Mouse (Mus musculus) liver, adult (tissue): ENCODE data around the gene Dact2.

ENCODE experiments used
- GATA4 ChIP-seq: IDR thresholded peaks from 2 replicates; pipeline ENCODE4 v1.6.1; 2014; ENCODE audit warnings: mild to moderate bottlenecking, low read length; ENCODE audit not compliant: insufficient replicate concordance

The Dact2 gene

DNA sequence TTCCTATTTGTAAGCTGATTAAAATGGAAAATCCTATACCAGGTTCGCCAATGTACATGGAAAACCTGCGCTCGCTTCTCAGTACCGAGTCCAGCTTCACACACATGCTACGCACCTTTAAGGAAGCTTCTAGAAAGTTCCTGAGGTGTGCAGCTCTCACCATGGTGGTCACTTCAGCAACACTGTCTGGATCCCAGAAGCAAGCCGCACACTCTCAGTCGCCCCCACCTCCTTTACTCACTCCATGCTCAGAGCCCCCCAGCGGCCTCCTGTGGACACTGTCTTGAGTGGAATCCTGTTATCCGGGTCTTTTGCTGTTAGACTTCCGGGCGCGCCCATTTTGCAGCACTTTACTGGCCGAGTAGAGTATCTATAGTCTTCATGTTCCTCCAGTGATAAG, at the start of gene Dact2:
TSS of gene Dact2 (minus strand) at position 244 of the 400 bp plus-strand sequence.
- TF ChIP-seq GATA4 = no peak

DNA sequence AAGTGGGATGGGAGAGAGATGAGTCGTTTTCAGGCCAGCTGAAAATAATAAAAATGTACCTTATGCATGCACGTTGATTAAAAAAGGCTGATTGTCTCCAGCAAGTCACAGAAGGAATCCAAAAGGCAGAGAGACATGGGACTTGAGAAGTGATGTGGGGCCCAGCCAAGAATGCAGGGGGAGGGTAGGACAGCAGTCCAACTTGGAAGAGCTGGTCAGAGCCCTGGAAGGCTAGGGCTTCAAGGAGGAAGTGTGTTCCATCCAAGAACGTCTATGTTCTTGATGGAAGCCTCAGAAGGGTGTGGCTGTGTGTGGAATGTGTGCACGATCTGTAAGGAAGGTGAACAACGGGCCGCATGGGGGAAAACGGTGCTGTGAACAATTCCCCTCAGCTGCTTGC, 48.4 kb upstream of the Dact2 start:
- TF ChIP-seq GATA4 = no peak

DNA sequence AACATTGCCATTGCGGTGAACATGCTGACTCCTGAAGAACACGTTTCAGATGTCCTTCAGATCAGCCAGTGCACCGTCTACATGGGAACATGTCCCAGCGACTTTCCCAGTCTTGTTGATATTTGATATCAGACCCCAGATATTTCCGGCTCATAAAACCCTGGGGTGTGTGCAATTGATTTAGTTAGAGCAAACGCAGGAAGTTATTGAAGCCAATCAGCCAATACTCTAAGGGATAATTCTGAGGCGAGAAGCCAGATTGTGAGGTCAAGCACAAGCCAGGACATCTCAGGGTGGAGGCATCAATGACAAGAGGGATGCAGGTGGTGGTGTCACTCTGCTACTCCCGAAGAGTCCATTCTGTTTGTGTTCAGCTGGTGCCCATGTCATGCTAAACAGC, 46.3 kb upstream of the Dact2 start:
- no peak for TF ChIP-seq GATA4

DNA sequence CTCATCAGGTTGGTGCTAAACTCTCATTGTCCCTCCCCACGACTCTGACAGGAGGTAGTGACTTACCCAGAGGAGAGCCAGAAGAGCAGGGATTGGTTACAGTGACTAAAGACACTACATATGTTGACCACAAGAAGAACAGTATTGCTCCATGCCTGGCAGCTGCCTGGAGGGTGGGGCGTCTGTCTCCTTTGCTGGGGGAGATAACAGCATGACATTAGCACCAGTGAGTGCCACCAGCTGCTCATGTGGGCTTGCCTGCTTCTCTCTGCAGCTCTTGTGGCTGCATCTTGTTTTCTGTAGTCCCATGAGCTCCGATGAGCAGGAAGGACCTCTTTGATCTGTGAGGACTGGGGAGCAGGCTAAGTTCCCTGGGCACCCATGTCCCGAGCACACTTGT, 45.5 kb upstream of the Dact2 start:
- TF ChIP-seq GATA4 = no peak

DNA sequence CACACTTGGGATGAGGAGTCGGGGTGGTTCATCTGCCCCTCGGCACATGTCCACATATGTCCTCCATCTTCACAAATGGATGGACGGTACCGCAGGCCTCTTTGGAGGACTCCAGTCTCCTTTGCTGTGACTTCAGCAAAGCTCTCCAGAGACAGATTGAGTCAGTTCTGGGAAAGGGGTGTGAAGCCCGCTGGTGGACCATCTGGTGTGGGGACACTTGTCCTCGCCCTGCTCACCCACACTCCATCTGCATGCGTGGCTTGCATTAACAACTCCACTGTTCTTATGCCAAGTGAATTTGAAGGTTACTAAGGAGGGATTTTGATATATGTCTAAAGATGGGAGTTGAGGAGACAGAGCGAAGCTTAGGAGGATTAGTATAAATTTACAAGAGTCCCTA, 43.8 kb upstream of the Dact2 start:
- no peak for TF ChIP-seq GATA4

GRCm38 (mm10) chr17:14246266-14246665, 42.2 kb upstream of the Dact2 start:
- TF ChIP-seq GATA4 = no peak

GRCm38 (mm10) chr17:14244195-14244965, 40.3 kb upstream of the Dact2 start:
- TF ChIP-seq GATA4 = no peak

DNA sequence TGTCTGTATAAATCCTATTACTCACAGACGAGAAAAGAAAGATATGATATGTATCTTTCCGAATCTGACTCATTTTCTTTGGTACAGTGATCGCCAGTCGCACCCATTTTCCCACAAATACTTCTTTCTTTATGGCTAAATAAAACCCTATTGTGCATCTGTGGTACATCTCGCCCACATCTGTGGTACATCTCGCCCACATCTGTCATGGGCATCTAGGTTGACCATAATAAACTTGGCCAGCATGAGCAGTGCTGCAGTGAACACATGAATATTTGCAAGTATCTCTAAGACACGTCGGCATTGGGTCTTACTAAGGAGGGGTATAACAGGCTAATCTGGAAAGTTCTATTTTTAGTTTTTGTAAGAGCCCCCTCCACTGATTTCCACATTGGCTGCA, 38.5 kb upstream of the Dact2 start:
- TF ChIP-seq GATA4 = no peak

DNA sequence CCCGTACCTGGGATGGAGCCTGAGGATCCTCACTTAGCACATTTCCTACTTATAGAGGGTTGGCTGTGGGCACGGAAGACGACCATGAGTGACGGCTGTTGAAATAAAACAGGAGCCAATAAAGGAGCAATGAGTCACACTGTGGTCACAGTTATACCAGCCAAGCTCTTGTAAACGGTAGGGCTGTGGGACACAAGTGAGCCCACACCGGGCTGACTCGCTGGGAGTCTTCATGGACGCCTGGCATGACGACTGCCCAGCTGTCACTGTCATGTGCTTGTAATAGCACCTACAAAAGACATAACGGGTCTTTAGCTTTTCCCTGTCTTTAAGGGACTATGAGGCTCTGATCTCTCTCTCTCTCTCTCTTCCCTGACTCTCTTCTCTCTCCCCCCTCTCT, 35.9 kb upstream of the Dact2 start:
- TF ChIP-seq GATA4 = no peak

DNA sequence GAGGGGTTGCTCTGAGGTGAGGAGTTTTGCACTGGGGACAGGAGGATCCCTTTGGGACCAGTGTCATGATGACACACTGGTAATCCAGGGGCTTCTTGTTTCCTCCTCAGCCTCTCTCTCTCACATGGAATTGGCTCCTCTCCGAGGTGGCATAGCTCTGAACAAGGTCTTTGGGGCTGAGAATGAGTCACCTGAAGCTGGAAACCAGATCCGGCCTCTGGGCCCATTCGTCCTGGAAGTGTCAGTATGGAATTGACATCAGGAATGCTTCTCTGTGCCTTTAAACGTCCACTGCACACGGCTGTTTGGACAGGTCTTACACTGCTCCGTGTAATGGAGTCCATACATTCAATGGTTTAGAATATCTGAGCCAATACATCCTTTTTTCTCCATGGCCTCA, 33.0 kb upstream of the Dact2 start:
- no peak for TF ChIP-seq GATA4

DNA sequence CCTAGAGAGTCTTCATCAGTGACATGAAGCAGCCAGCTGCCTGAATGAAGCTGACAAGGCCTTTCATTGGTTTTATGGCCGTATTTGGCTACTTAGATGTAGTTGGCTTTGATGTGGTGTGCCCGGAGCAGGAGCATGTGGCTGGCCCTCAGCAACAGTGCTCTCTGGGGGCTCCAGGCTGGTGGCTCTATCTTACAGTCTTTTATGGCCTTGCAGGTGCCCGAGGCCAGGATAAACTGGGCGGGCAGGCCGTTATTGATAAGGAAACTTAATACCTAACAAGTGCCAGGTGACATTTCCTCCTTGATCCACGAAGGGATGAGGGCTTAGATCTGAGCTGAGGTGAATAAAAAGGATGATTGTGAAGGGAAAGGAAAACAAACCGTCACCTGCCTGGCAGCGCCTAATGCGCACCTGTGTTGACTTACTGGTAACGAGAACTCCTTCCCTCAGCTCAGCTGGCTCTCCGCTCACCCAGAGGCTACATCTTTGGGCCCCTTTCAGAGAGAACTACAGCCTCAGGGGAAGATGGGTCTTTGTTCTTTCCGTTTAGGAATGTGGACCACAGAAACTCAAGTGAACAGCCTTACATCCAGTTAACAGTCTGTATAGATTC, 30.8 kb upstream of the Dact2 start:
- no peak for TF ChIP-seq GATA4

GRCm38 (mm10) chr17:14233658-14234057, 29.6 kb upstream of the Dact2 start:
- TF ChIP-seq GATA4 = no peak

- no peak for TF ChIP-seq GATA4
Observed at GRCm38 (mm10) chr17:14232629-14233028, 28.5 kb upstream of the Dact2 start.

DNA sequence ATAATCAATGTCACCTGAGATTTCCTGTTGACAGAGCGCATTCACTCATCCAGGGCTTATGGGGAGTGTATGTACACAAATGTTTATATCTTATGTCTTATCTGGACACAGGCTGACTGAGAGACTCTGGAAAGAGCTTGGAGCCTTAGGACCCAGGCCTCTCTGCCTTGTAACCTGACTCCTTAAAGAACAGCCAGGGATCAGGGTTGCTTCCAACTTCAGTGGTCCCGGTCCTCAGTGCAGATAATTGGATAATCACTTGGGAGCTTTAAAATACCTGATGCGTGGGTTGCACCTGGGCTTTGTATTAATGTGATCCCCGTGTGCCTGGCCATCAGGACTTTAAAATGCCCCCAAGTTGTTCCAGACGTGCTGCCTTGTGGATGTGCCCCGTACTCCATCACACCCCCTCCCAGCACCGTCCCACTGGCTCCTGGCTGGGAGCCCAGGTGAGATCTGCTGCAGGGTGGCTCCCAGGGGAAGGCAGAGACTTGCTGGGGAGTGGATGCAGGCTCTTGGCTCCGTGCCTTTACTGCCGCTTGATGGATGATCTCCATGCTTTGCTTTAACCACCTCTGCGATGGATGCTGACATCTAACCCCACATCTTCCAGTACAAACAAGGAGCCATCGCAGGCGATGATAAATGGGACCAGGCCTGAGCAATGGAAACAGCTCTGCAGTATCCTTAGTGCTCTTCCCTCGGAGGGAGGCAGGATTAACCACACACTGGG, 26.8 kb upstream of the Dact2 start:
- no peak for TF ChIP-seq GATA4

GRCm38 (mm10) chr17:14228381-14228780, 24.3 kb upstream of the Dact2 start:
- no peak for TF ChIP-seq GATA4

GRCm38 (mm10) chr17:14227601-14228000, 23.5 kb upstream of the Dact2 start:
- no peak for TF ChIP-seq GATA4

GRCm38 (mm10) chr17:14226778-14227177, 22.7 kb upstream of the Dact2 start:
- no peak for TF ChIP-seq GATA4
